Mouse (Mus musculus) urinary bladder, adult 2 months (tissue): ENCODE results near the gene Pla1a. TPM values are rescaled to one million over a fixed set of nuclear protein-coding genes. Genes with fewer than 3 reads are reported as not detected.

Experiments
- DNase-seq: peaks from one replicate; pipeline ENCODE4 v3.0.0; 2022; ENCODE audit warnings: low spot score
- polyA plus RNA-seq: library from polyadenylated mRNA; depleted of rRNA; stranded (reverse); fragments of >200 nt; gene quantifications from 2 replicates; pipeline ENCODE4 v1.2.3, GENCODE M21; 2012; rRNA removed

Gene Pla1a
- polyA plus RNA-seq, 1 experiment: 13.8 TPM

DNA sequence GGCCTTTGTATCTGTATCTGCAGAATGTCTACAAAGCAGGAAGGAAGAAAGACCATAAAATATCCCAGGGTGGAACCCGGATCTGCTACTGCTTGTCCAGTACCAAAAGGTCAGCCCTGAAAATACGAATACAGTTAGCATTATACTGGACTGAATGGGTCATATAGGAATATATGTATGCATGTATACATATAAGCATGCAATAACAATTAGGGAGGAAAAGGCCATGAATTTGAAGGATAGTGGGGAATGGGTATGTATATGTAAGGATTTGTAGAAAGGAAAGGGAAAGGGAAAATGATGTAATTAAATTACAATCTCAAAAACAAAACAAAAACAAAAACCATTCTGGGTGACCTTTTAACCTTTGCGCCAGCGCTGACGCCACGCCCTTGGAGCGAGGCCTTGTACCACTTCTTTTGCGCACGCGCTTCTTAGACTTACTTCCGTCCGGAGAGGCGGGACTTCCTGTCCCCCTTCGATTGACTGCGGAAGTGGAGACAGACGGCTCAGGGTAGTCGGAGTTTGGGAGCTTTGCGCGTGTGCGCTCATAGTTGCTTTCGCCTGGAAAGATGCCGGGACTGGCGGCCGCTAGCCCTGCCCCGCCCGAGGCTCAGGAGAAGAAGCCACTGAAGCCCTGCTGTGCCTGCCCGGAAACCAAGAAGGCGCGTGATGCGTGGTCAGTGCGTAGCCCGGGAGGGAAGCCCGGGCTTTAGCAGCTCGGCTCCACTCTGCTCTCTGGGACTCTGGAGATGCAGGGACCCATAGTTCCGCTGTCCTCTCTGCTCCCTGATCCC lies 86.2 kb downstream of the Pla1a start, which contains the start of the genes Cox17 and Gm21987:
TSS of gene Cox17 (plus strand) at position 463 of the 797 bp plus-strand sequence.
TSS of gene Gm21987 (plus strand) at position 512 of the 797 bp plus-strand sequence.
- peak; percentile 68 for DNase-seq

Other genes starting within 250 kb of the Pla1a start
- gene Nr1i2, start 138.3 kb downstream of the Pla1a start, polyA plus RNA-seq: 0.03 TPM in 1 of 2 replicates, not detected in the other
- gene Maats1, start 91.0 kb downstream of the Pla1a start, polyA plus RNA-seq: 0.07 and 0.10 TPM in 2 replicates
- gene Cox17, start 86.2 kb downstream of the Pla1a start, polyA plus RNA-seq: 203 and 240 TPM in 2 replicates
- gene Gm21987, start 86.1 kb downstream of the Pla1a start, polyA plus RNA-seq: 0.25 TPM in 1 of 2 replicates, not detected in the other
- gene Popdc2, start 70.9 kb downstream of the Pla1a start, polyA plus RNA-seq: 167 and 176 TPM in 2 replicates
- 44.3 and 44.8 TPM in 2 replicates for gene Adprh, start 19.6 kb upstream of the Pla1a start, polyA plus RNA-seq
- 1.8 and 2.4 TPM in 2 replicates for gene Cd80, start 22.4 kb upstream of the Pla1a start, polyA plus RNA-seq
- 14.7 and 15.9 TPM in 2 replicates for gene Timmdc1, start 89.5 kb upstream of the Pla1a start, polyA plus RNA-seq
- 39.9 and 40.8 TPM in 2 replicates for gene Poglut1, start 117.1 kb upstream of the Pla1a start, polyA plus RNA-seq
- 72.3 and 91.6 TPM in 2 replicates for gene Tmem39a, start 125.6 kb upstream of the Pla1a start, polyA plus RNA-seq